Mouse (Mus musculus) liver, embryonic 14.5 days (tissue): ENCODE results near the gene Ehbp1l1.

Experiments used
- CTCF ChIP-seq: IDR thresholded peaks from 2 replicates; pipeline ENCODE4 v1.5.1; 2016; ENCODE audit warnings: antibody characterized with exemption, low read depth, control low read depth
- EP300 ChIP-seq: IDR thresholded peaks from 2 replicates; pipeline ENCODE4 v1.6.1; 2016; ENCODE audit warnings: antibody characterized with exemption, low read depth

DNA sequence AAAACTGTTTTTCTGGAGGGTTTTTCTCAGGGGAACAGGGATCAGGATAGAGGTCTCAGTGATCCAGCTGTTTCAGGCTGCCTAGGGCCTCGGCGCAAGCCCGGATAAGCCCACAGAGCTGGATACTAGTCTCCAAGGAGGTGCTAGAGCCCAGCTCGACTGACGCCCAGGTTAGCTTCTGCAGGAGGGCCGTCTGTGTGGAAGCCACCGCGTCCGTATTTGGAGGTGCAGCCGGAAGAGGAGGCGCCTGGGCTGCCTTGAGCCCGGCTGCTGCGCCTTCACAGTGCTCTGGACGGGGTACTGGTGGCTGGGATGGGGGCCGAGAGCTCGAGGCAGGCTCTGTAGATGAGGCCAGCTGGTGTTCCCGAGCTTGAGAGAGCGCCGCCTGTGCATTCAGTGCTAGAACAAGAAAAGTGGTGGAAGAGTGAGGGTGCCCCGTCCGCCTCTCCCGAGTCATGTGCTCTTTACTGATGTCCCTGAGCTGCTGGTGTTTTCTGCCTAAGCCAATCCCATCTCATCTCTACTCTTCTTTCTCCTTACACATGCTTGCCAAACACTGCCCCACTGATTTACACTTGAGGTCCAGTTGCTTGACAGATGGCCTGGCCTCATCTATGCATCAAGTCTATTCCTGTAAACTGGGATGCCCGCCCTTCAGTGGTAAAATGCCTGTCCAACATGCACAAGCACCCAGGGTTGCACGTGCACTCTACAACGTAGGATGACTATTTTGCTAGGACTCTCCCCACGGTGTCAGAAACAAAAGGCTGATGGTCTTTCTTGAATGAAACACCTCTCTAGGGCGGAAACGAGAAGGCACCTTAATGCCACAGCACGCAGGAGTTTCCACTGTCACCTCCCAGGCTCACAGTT is 4.4 kb upstream of the Ehbp1l1 start:
- TF ChIP-seq CTCF (no peak), EP300 (no peak)
